Mouse (Mus musculus) layer of hippocampus, adult 6 months (tissue): ENCODE data around the gene Alas2. TPM values are rescaled to one million over a fixed set of nuclear protein-coding genes. Genes with fewer than 3 reads are reported as not detected.

Experiments
- long read RNA-seq, 2 experiments: library from polyadenylated mRNA; unstranded; transcript quantifications; one replicate each; pipeline ENCODE4 v2.0.0; 2019 to 2020
- microRNA-seq: library from miRNA; unstranded; fragments of <30 nt; microRNA quantifications from one replicate; pipeline ENCODE4 v1.2.0, GENCODE M21; 2020
- polyA plus RNA-seq: library from polyadenylated mRNA; unstranded; fragments of <200 nt; fragmentation: Nextera tagmentation; gene quantifications from 2 replicates; pipeline ENCODE4 v1.2.3, GENCODE M21; 2021

Gene Alas2
- not detected in 2 replicates for polyA plus RNA-seq
- long read RNA-seq, experiment 1, partial matches to known transcripts = 0 of 1 reads
- long read RNA-seq, experiment 1, other reads (novel, unspliced or antisense) = 0 of 1 reads
- long read RNA-seq, experiment 2, transcript Alas2-201 (11 exons, 2,037 nt) = major isoform, 9 of 15 reads
- long read RNA-seq, experiment 2, partial matches to known transcripts = 1 of 15 reads
- long read RNA-seq, experiment 2, other reads (novel, unspliced or antisense) = 1 of 15 reads

GRCm38 (mm10) chrX:150547239-150547638, at the start of gene Alas2:
Alas2 (plus strand) TSS chrX:150547375.

GRCm38 (mm10) chrX:150588023-150588764, 41.0 kb downstream of the Alas2 start, which contains the start of gene Pfkfb1:
Pfkfb1 (plus strand) TSS chrX:150588229.

GRCm38 (mm10) chrX:150589696-150590095, 42.5 kb downstream of the Alas2 start, which contains the start of gene Apex2:
Apex2 (minus strand) TSS chrX:150589868.

Small RNA genes within 50 kb of the gene (microRNA-seq; reads per million reads assigned to microRNA genes)
- gene Mir3620 = not detected

Other genes starting within 250 kb of the Alas2 start
- 38.4 and 41.8 TPM in 2 replicates for gene Tmem29, start 88.2 kb upstream of the Alas2 start, polyA plus RNA-seq
- gene Pfkfb1, start 40.9 kb downstream of the Alas2 start, polyA plus RNA-seq = 0.13 and 0.64 TPM in 2 replicates
- 4.9 and 5.4 TPM in 2 replicates for gene Apex2, start 42.5 kb downstream of the Alas2 start, polyA plus RNA-seq
- 20.1 and 21.6 TPM in 2 replicates for gene Tro, start 110.2 kb downstream of the Alas2 start, polyA plus RNA-seq